Mouse (Mus musculus) intestine, embryonic 14.5 days (tissue): ENCODE results near the gene Grxcr1. TPM values are rescaled to one million over a fixed set of nuclear protein-coding genes. Genes with fewer than 3 reads are reported as not detected.
A peak's percentile ranks its signal among the peaks of the same experiment; 100 is the strongest.

Source experiments
- ATAC-seq: fragments of 200-750 bp; cut with Nextera tagmentation; replicated peaks from 2 replicates; pipeline ENCODE4 v1.8.0; 2017; ENCODE audit warnings: low read depth, moderate number of reproducible peaks, moderate TSS enrichment, moderate library complexity; ENCODE audit not compliant: low FRiP score, low TSS enrichment
- DNase-seq: peaks from one replicate; pipeline ENCODE4 v3.0.0-alpha.2; 2018; ENCODE audit warnings: low spot score
- H3K27ac ChIP-seq: fragments of 300-500 bp; sonication (generic); 2 replicates; pipeline ENCODE4 v1.5.1; 2014; ENCODE audit warnings: low read depth, mild to moderate bottlenecking, control low read depth
- H3K27me3 ChIP-seq: fragments of 300-500 bp; sonication (generic); replicated peaks from 2 replicates; pipeline ENCODE4 v1.6.1; 2014; ENCODE audit warnings: low read length, control low read depth; ENCODE audit not compliant: control insufficient read depth, insufficient read depth
- H3K36me3 ChIP-seq: fragments of 300-500 bp; sonication (generic); 2 replicates; pipeline ENCODE4 v1.6.1; 2014; ENCODE audit warnings: low read length, control low read depth; ENCODE audit not compliant: control insufficient read depth, insufficient read depth
- H3K4me1 ChIP-seq: fragments of 300-500 bp; sonication (generic); replicated peaks from 2 replicates; pipeline ENCODE4 v1.6.1; 2014; ENCODE audit warnings: low read length, control low read depth, mixed read lengths; ENCODE audit not compliant: control insufficient read depth, insufficient read depth
- H3K4me2 ChIP-seq: fragments of 300-500 bp; sonication (generic); 2 replicates; pipeline ENCODE4 v1.6.1; 2014; ENCODE audit warnings: low read length
- H3K4me3 ChIP-seq: fragments of 300-500 bp; sonication (generic); 2 replicates; pipeline ENCODE4 v1.5.1; 2014; ENCODE audit warnings: low read depth, low read length, control low read depth, mixed read lengths
- H3K9ac ChIP-seq: fragments of 300-500 bp; sonication (generic); 2 replicates; pipeline ENCODE4 v1.6.1; 2014; ENCODE audit warnings: mild to moderate bottlenecking, low read length
- H3K9me3 ChIP-seq: fragments of 300-500 bp; sonication (generic); 2 replicates; pipeline ENCODE4 v1.6.1; 2016; ENCODE audit warnings: low read length, control low read depth; ENCODE audit not compliant: control insufficient read depth
- WGBS: fragments of 180-500 bp; shearing (Covaris S2); extraction: QIAGEN DNeasy Blood & Tissue Kit; methylation state at CpG from one replicate; pipeline ENCODE4 v1.1.7; 2014; 5-methylcytosine and 5-hydroxymethylcytosine counted together
- polyA plus RNA-seq: library from polyadenylated mRNA; unstranded; fragments of >200 nt; fragmentation: Nextera tagmentation; extraction: Ambion mirVana; gene quantifications from 2 replicates; pipeline ENCODE4 v1.2.1, GENCODE M21; 2014

The Grxcr1 gene
- polyA plus RNA-seq, 1 experiment from 2014 or later = not detected

- DNase-seq = no peak
- Histone ChIP-seq H3K27me3 (no peaks in the 10 kb centered on the region), H3K4me2 (no peak overlapping the region), H3K9me3 (no peaks in the 10 kb centered on the region), H3K9ac (no peak overlapping the region), H3K36me3 (no peaks in the 10 kb centered on the region), H3K4me1 (no peaks in the 10 kb centered on the region), H3K4me3 (no peak overlapping the region), H3K27ac (no peak overlapping the region)
- 66% methylated on average over 6 of the region's 6 CpGs for WGBS
- no peak for ATAC-seq
Measured at GRCm38 (mm10) chr5:68112430-68113036, 80.9 kb downstream of the Grxcr1 start.

GRCm38 (mm10) chr5:68120880-68121279 is 89.2 kb downstream of the Grxcr1 start:
- Histone ChIP-seq H3K36me3 (no peaks in the 10 kb centered on the region), H3K9ac (no peak overlapping the region), H3K4me1 (no peaks in the 10 kb centered on the region), H3K4me3 (no peak overlapping the region), H3K9me3 (no peaks in the 10 kb centered on the region), H3K4me2 (no peak overlapping the region), H3K27me3 (no peaks in the 10 kb centered on the region), H3K27ac (no peak overlapping the region)
- ATAC-seq (no peak), DNase-seq (no peak)
- 45% methylated on average over 2 of the region's 2 CpGs for WGBS

GRCm38 (mm10) chr5:68122883-68123282 is 91.2 kb downstream of the Grxcr1 start:
- H3K27ac ChIP-seq = no peak overlapping the region
- H3K9me3 ChIP-seq = no peaks in the 10 kb centered on the region
- no peak overlapping the region for H3K9ac ChIP-seq
- H3K4me3 ChIP-seq = no peak overlapping the region
- no peak for ATAC-seq
- H3K27me3 ChIP-seq = no peaks in the 10 kb centered on the region
- no peaks in the 10 kb centered on the region for H3K36me3 ChIP-seq
- 75% methylated on average over 3 of the region's 3 CpGs for WGBS
- no peaks in the 10 kb centered on the region for H3K4me1 ChIP-seq
- no peak for DNase-seq
- no peak overlapping the region for H3K4me2 ChIP-seq

GRCm38 (mm10) chr5:68125478-68125877 is 93.8 kb downstream of the Grxcr1 start:
- 97% methylated on average over 1 of the region's 1 CpGs for WGBS
- no peak for ATAC-seq

GRCm38 (mm10) chr5:68128421-68128820 is 96.8 kb downstream of the Grxcr1 start:
- peak; percentile 54 for DNase-seq

More at GRCm38 (mm10) chr5:68125478-68125877, 93.8 kb downstream of the Grxcr1 start:
- H3K4me2 ChIP-seq = no peak overlapping the region
- H3K27me3 ChIP-seq = no peaks in the 10 kb centered on the region
- no peaks in the 10 kb centered on the region for H3K4me1 ChIP-seq
- H3K27ac ChIP-seq = no peak overlapping the region
- no peaks in the 10 kb centered on the region for H3K9me3 ChIP-seq
- H3K36me3 ChIP-seq = no peaks in the 10 kb centered on the region
- H3K4me3 ChIP-seq = no peak overlapping the region
- DNase-seq = no peak
- H3K9ac ChIP-seq = no peak overlapping the region

GRCm38 (mm10) chr5:68128821-68129608 is 97.4 kb downstream of the Grxcr1 start:
- Histone ChIP-seq H3K4me2 (no peak overlapping the region), H3K9me3 (no peaks in the 10 kb centered on the region), H3K27me3 (no peaks in the 10 kb centered on the region), H3K36me3 (no peaks in the 10 kb centered on the region), H3K27ac (no peak overlapping the region), H3K9ac (no peak overlapping the region), H3K4me1 (no peaks in the 10 kb centered on the region), H3K4me3 (no peak overlapping the region)
- no peak for DNase-seq
- WGBS = 59% methylated on average over 3 of the region's 3 CpGs
- ATAC-seq = peak; percentile 60; the same call in 1 of the 2 replicates

More at GRCm38 (mm10) chr5:68128421-68128820, 96.8 kb downstream of the Grxcr1 start:
- no peak overlapping the region for H3K9ac ChIP-seq
- WGBS = 8% methylated on average over 4 of the region's 4 CpGs
- no peak overlapping the region for H3K4me3 ChIP-seq
- no peaks in the 10 kb centered on the region for H3K36me3 ChIP-seq
- no peak overlapping the region for H3K4me2 ChIP-seq
- ATAC-seq = peak; percentile 72
- H3K4me1 ChIP-seq = no peaks in the 10 kb centered on the region
- H3K27me3 ChIP-seq = no peaks in the 10 kb centered on the region
- no peak overlapping the region for H3K27ac ChIP-seq
- H3K9me3 ChIP-seq = no peaks in the 10 kb centered on the region

- 88% methylated on average over 1 of the region's 1 CpGs for WGBS
- H3K9ac ChIP-seq = no peak overlapping the region
- no peaks in the 10 kb centered on the region for H3K27me3 ChIP-seq
- ATAC-seq (no peak), DNase-seq (no peak)
- no peak overlapping the region for H3K27ac ChIP-seq
- H3K4me3 ChIP-seq = no peak overlapping the region
- 0 out of 2 replicates have a peak, but pooled peaks cover 3% of the 10 kb centered on the region for H3K9me3 ChIP-seq
- no peaks in the 10 kb centered on the region for H3K4me1 ChIP-seq
- no peaks in the 10 kb centered on the region for H3K36me3 ChIP-seq
- no peak overlapping the region for H3K4me2 ChIP-seq
Measured at GRCm38 (mm10) chr5:68146818-68147217, 115.2 kb downstream of the Grxcr1 start.

GRCm38 (mm10) chr5:68149946-68150345 is 118.3 kb downstream of the Grxcr1 start:
- no peaks in the 10 kb centered on the region for H3K27me3 ChIP-seq
- DNase-seq (no peak), ATAC-seq (no peak)
- no peaks in the 10 kb centered on the region for H3K4me1 ChIP-seq
- H3K9ac ChIP-seq = no peak overlapping the region
- WGBS = 69% methylated on average over 3 of the region's 3 CpGs
- no peak overlapping the region for H3K4me2 ChIP-seq
- H3K27ac ChIP-seq = no peak overlapping the region
- H3K4me3 ChIP-seq = no peak overlapping the region
- H3K36me3 ChIP-seq = no peaks in the 10 kb centered on the region
- H3K9me3 ChIP-seq = 0 out of 2 replicates have a peak, but pooled peaks cover 3% of the 10 kb centered on the region
